Mouse (Mus musculus) MEL (cell line): ENCODE data around the gene Hcn3. TPM values are rescaled to one million over a fixed set of nuclear protein-coding genes. Genes with fewer than 3 reads are reported as not detected.

Experiments
- DNase-seq: peaks from one replicate; pipeline ENCODE4 v3.0.0; 2011; ENCODE audit warnings: low read depth, low spot score
- H3K27ac ChIP-seq: 2 replicates; pipeline ENCODE4 v1.5.1; 2012; ENCODE audit warnings: low read depth, mild to moderate bottlenecking, control low read depth, low read length, moderate library complexity; ENCODE audit not compliant: control insufficient read depth
- H3K27me3 ChIP-seq, 2 experiments: fragments of 150-350 bp in 1 of 2; sonication (generic) in 1 of 2; 2 replicates each; pipeline ENCODE4 v1.6.1; 2012; ENCODE audit warnings: low read length in 2 of 2, mild to moderate bottlenecking in 2 of 2, improper control_type of control experiment in 1 of 2, moderate library complexity in 1 of 2; ENCODE audit not compliant: insufficient read depth in 2 of 2, control insufficient read depth in 1 of 2
- H3K36me3 ChIP-seq, 2 experiments: 2 replicates each; pipeline ENCODE4 v1.6.1; 2012 to 2014; ENCODE audit warnings: low read length in 2 of 2, improper control_type of control experiment in 1 of 2, inconsistent platforms in 1 of 2, mild to moderate bottlenecking in 1 of 2; ENCODE audit not compliant: insufficient read depth in 2 of 2, control insufficient read depth in 1 of 2
- H3K4me1 ChIP-seq, 2 experiments: fragments of 150-350 bp in 1 of 2; sonication (generic) in 1 of 2; 2 replicates each; pipeline ENCODE4 v1.6.1; 2012; ENCODE audit warnings: low read length in 2 of 2, improper control_type of control experiment in 1 of 2, mild to moderate bottlenecking in 1 of 2; ENCODE audit not compliant: insufficient read depth in 2 of 2, control insufficient read depth in 1 of 2
- H3K4me3 ChIP-seq, 2 experiments: fragments of 150-350 bp in 1 of 2; sonication (generic) in 1 of 2; 2 replicates each; pipeline ENCODE4 v1.5.1; 2012; ENCODE audit warnings: low read depth in 2 of 2, low read length in 2 of 2, mild to moderate bottlenecking in 2 of 2, moderate library complexity in 2 of 2, control low read depth in 1 of 2, improper control_type of control experiment in 1 of 2; ENCODE audit not compliant: control insufficient read depth in 1 of 2, insufficient read depth in 1 of 2
- H3K79me2 ChIP-seq: 2 replicates; pipeline ENCODE4 v1.6.1; 2012; ENCODE audit warnings: mild to moderate bottlenecking, low read length, moderate library complexity; ENCODE audit not compliant: control insufficient read depth, poor library complexity, insufficient read depth
- H3K9ac ChIP-seq: 2 replicates; pipeline ENCODE4 v1.6.1; 2012; ENCODE audit warnings: low read depth, mild to moderate bottlenecking, control low read depth, low read length, moderate library complexity; ENCODE audit not compliant: control insufficient read depth, poor library complexity, severe bottlenecking
- H3K9me3 ChIP-seq: fragments of 150-350 bp; sonication (generic); replicated peaks from 2 replicates; pipeline ENCODE4 v1.6.1; 2012; ENCODE audit warnings: mild to moderate bottlenecking, low read length, improper control_type of control experiment, moderate library complexity; ENCODE audit not compliant: insufficient read depth
- BHLHE40 ChIP-seq: IDR thresholded peaks from 2 replicates; pipeline ENCODE4 v1.6.1; 2012; ENCODE audit warnings: low read depth, mild to moderate bottlenecking, inconsistent platforms, low read length, improper control_type of control experiment, borderline replicate concordance
- ELF1 ChIP-seq: IDR thresholded peaks from 2 replicates; pipeline ENCODE4 v1.6.1; 2014; ENCODE audit warnings: low read depth, mild to moderate bottlenecking, inconsistent platforms, low read length, improper control_type of control experiment, moderate library complexity
- EP300 ChIP-seq, 2 experiments: IDR thresholded peaks; 2 replicates each; pipeline ENCODE4 v1.6.1; 2011; ENCODE audit warnings: improper control_type of control experiment in 2 of 2, low read length in 2 of 2, low read depth in 1 of 2, mild to moderate bottlenecking in 1 of 2
- HCFC1 ChIP-seq: IDR thresholded peaks from 2 replicates; pipeline ENCODE4 v1.6.1; 2012; ENCODE audit warnings: low read depth, mild to moderate bottlenecking, inconsistent platforms, low read length, improper control_type of control experiment, moderate library complexity
- KAT2A ChIP-seq: conservative IDR thresholded peaks from 2 replicates; pipeline ENCODE4 v1.6.1; 2012; ENCODE audit warnings: low read depth, low read length, improper control_type of control experiment, inconsistent platforms
- MAFK ChIP-seq: IDR thresholded peaks from 2 replicates; pipeline ENCODE4 v1.6.1; 2011; ENCODE audit warnings: low read depth, mild to moderate bottlenecking, low read length, improper control_type of control experiment, borderline replicate concordance
- MAX ChIP-seq: IDR thresholded peaks from 2 replicates; pipeline ENCODE4 v1.6.1; 2011; ENCODE audit warnings: low read length, improper control_type of control experiment
- MYB ChIP-seq: IDR thresholded peaks from 2 replicates; pipeline ENCODE4 v1.6.1; 2011; ENCODE audit warnings: mild to moderate bottlenecking, low read depth, low read length, improper control_type of control experiment
- NELFE ChIP-seq: IDR thresholded peaks from 2 replicates; pipeline ENCODE4 v1.6.1; 2011; ENCODE audit warnings: low read depth, low read length, improper control_type of control experiment
- POLR2AphosphoS5 ChIP-seq: IDR thresholded peaks from 2 replicates; pipeline ENCODE4 v1.6.1; 2012; ENCODE audit warnings: low read depth, borderline replicate concordance, mild to moderate bottlenecking, inconsistent platforms, low read length, moderate library complexity, mixed read lengths
- RCOR1 ChIP-seq: IDR thresholded peaks from 2 replicates; pipeline ENCODE4 v1.6.1; 2012; ENCODE audit warnings: low read depth, mild to moderate bottlenecking, inconsistent platforms, low read length, improper control_type of control experiment
- SIN3A ChIP-seq: IDR thresholded peaks from 2 replicates; pipeline ENCODE4 v1.6.1; 2012; ENCODE audit warnings: low read length, improper control_type of control experiment, inconsistent platforms
- SMC3 ChIP-seq: IDR thresholded peaks from 2 replicates; pipeline ENCODE4 v1.6.1; 2011; ENCODE audit warnings: low read depth, low read length, improper control_type of control experiment
- TBP ChIP-seq: IDR thresholded peaks from 2 replicates; pipeline ENCODE4 v1.8.0; 2011; ENCODE audit warnings: low read depth, low read length, improper control_type of control experiment
- TCF12 ChIP-seq: IDR thresholded peaks from 2 replicates; pipeline ENCODE4 v1.6.1; 2014; ENCODE audit warnings: low read depth, mild to moderate bottlenecking, inconsistent platforms, low read length, improper control_type of control experiment, moderate library complexity
- ZC3H11A ChIP-seq: IDR thresholded peaks from 2 replicates; pipeline ENCODE4 v1.6.1; 2012; ENCODE audit warnings: low read depth, mild to moderate bottlenecking, inconsistent platforms, low read length, improper control_type of control experiment
- ZKSCAN1 ChIP-seq: IDR thresholded peaks from 2 replicates; pipeline ENCODE4 v1.6.1; 2012; ENCODE audit warnings: low read depth, mild to moderate bottlenecking, inconsistent platforms, low read length, improper control_type of control experiment, moderate library complexity
- ZMIZ1 ChIP-seq: IDR thresholded peaks from 2 replicates; pipeline ENCODE4 v1.6.1; 2012; ENCODE audit warnings: low read depth, mild to moderate bottlenecking, inconsistent platforms, low read length, improper control_type of control experiment, moderate library complexity
- polyA plus RNA-seq, 2 experiments: library from polyadenylated mRNA; stranded (reverse) in 1 of 2; unstranded in 1 of 2; fragments of >175 nt in 1 of 2; fragments of >200 nt in 1 of 2; gene quantifications; 2 replicates each; pipeline versions ENCODE4 v1.2.1 to v1.2.4; 2012; ENCODE audit warnings: low replicate concordance in 2 of 2, low read depth in 1 of 2; ENCODE audit not compliant: insufficient read length in 2 of 2, insufficient read depth in 1 of 2, missing spikeins in 1 of 2
- total RNA-seq: library from RNA; depleted of rRNA; stranded (reverse); fragments of 300-350 nt; gene quantifications from 2 replicates; pipeline ENCODE4 v1.2.3, GENCODE M21; 2012

Gene Hcn3
- total and polyA plus RNA-seq, 3 experiments: 4.0 to 7.4 TPM; not detected in 1

GRCm38 (mm10) chr3:89175544-89175943, 15.5 kb upstream of the Hcn3 start:
- no peak overlapping the region for H3K4me3 ChIP-seq
- peaks cover 19 to 32% of the 10 kb centered on the region in 2 experiments for H3K36me3 ChIP-seq
- H3K9me3 ChIP-seq: no peaks in the 10 kb centered on the region
- no peaks in the 10 kb centered on the region for H3K27me3 ChIP-seq
- no peak overlapping the region for H3K27ac ChIP-seq
- no peak overlapping the region for H3K9ac ChIP-seq
- TF ChIP-seq RCOR1 (no peak), ELF1 (no peak), SIN3A (no peak), TCF12 (no peak), ZC3H11A (no peak), EP300 (IDR thresholded peaks at IDR 0.05; ENCODE audit: low read depth in 1 of 2, low read length in 2 of 2) (no peak), HCFC1 (no peak), KAT2A (no peak), MYB (no peak), NELFE (no peak), MAFK (no peak), SMC3 (no peak), POLR2AphosphoS5 (no peak), MAX (no peak), ZKSCAN1 (no peak), BHLHE40 (no peak), TBP (no peak)
- TF ChIP-seq, all 39 proteins: peak for 0
- Histone ChIP-seq H3K4me1 (peaks cover 3 to 17% of the 10 kb centered on the region in 2 experiments; a peak in 3 of 4 replicates), H3K79me2 (peaks cover 23% of the 10 kb centered on the region)
- DNase-seq: no peak

GRCm38 (mm10) chr3:89174844-89175243, 14.8 kb upstream of the Hcn3 start:
- TF ChIP-seq ZMIZ1 (no peak), NELFE (0 out of 2 replicates have a peak, but pooled peaks have one; percentile 8)
- TF ChIP-seq, all 39 proteins: peak for 1
- Histone ChIP-seq H3K9me3 (no peaks in the 10 kb centered on the region), H3K27ac (no peak overlapping the region), H3K79me2 (peaks cover 23% of the 10 kb centered on the region), H3K27me3 (no peaks in the 10 kb centered on the region), H3K4me1 (peaks cover 3 to 17% of the 10 kb centered on the region in 2 experiments; a peak in 3 of 4 replicates), H3K36me3 (peaks cover 16 to 31% of the 10 kb centered on the region in 2 experiments), H3K4me3 (no peak overlapping the region), H3K9ac (no peak overlapping the region)
- DNase-seq: no peak
